Mouse (Mus musculus): ENCODE results near the gene Plekha5.

- TF ChIP-seq CTCF (IDR thresholded peaks at IDR 0.05; ENCODE audit: control insufficient read depth, insufficient read depth, insufficient replicate concordance, low read depth, low read length) (no peak), POLR2A (IDR thresholded peaks at IDR 0.05; ENCODE audit: control insufficient read depth, low read depth, low read length) (peak; percentile 36; the same call in 1 of the 2 replicates)
These were observed 198.8 kb downstream of the Plekha5 start, which contains the start of gene Aebp2 for GRCm38 (mm10) chr6:140622391-140623225.

All from testis, adult 2 months (tissue).